Mouse (Mus musculus) layer of hippocampus, adult 9-10 months (tissue): Measurements from ENCODE around the gene Tssk3.
"Not testable (repeated sequence)": the region's sequence is repeated elsewhere in the genome, so short reads cannot be mapped to it uniquely, and the experiment has no call there.

ENCODE experiments used
- DNase-seq: peaks from one replicate; pipeline ENCODE4 v3.0.0; 2022; ENCODE audit warnings: low spot score

The Tssk3 gene

DNA sequence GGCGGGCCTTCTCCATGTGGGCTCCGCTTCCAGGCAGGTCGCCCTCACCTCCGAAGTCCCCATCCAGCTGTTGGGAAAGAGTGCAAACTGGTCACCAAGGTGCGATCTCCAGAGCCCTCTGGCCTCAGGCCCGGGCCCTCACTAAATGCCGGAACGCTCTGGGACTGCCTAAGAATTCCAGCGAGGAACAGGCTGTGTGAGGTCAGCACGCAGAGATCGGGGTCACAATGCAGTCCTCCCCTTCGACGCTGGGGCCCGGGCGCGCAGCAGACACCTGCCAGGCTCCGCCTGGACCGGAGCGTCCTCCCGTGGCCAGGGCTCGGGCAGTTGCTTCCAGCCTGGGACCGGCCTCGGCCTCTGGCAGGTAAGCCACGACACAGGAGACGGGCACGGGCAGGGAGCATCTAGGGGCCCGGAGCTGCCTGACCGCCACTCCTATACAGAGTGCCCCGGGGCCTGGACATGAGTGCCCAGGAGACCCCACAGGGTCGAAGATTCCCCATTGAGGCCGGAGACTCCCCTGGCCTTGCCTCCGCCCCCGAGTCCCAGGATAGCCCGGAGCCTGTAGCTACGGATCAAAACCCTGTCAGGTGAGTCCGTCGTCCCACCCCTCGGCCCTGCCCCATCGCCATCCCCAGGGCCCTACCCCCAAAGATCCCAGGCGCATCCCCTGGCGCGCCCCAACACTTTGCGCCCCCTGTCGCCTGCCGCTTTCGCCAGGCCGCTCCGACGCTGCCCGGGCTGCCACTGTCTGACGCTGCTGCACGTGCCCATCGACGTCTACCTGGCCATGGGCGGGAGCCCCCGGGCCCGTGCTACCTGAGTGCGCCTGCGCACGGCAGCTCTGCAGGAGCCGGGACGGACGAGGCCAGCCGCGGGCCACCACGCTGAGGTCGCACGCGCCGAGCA is at the start of gene Tssk3, which contains the start of gene Fam229a:
TSS of gene Tssk3 (minus strand) at position 51 of the 909 bp plus-strand sequence.
TSS of gene Fam229a (plus strand) at position 219 of the 909 bp plus-strand sequence.
- no peak for DNase-seq

- no peak for DNase-seq
Observed at GRCm38 (mm10) chr4:129540012-129540411, 49.2 kb upstream of the Tssk3 start.

- DNase-seq = not testable (repeated sequence)
Observed at GRCm38 (mm10) chr4:129528901-129529300, 38.1 kb upstream of the Tssk3 start.

GRCm38 (mm10) chr4:129525889-129526288 is 35.1 kb upstream of the Tssk3 start:
- no peak for DNase-seq

DNA sequence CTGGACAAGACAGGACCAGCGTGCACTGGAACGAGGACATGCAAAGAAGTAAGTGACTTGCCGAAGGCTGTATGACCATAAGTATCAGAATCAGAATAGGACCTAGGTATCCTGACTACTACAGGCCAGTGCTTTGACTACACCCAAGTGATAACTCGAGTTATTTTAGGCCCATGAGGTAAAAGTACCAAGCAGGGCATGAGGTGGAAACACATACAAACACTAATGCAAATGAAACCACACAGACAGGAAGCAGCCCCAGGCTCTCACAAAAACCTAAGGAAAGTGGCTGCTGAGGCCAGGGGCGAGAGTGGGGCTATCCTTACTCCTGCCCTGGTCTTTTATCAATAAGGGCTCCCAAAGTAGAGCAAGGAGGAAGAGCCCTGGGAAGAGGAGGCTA is 34.5 kb upstream of the Tssk3 start:
- DNase-seq = no peak

- DNase-seq = no peak
Observed at GRCm38 (mm10) chr4:129518519-129518918, 27.7 kb upstream of the Tssk3 start.

DNA sequence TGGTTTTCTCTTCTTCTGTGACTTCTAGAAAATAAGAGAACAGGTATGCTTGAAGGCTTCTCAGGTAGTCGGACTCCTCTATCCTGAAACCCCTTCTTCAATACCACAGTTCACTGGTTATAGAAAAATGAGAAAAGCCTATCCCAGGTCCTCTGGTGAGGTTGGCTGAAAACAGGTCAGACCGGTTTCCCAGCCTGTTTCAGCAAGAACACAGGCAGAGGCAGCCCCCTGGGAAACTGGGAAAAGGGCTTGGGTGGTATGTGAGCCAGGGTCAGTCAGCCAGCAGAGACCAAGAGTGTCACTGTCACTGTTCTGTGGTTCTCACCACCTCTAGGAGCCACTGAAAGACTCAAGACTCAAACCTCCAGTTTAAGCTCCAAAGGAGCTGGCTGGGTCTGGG is 26.1 kb upstream of the Tssk3 start:
- DNase-seq = no peak

GRCm38 (mm10) chr4:129514300-129514898 is 23.6 kb upstream of the Tssk3 start:
- no peak for DNase-seq

DNA sequence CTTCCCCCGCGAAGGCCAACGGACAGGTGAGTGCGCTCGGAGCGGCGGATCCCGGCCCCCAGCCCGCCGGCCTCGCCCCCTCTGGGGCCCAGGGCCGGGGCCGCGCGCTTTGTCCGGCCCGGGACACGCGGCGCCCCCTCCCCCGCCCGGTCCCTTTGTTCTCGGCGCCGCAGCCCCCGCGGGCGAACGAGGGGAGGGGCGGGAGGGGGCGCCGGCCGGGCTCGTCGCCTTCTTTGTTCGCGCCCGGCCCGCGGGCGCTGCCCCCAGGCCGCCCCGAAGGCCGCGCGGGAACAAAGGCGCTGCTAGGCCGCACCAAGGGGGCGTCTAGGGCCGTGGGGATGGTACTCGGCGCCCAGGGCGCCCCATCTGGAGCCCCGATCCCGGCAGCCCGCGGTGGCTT is 23.1 kb upstream of the Tssk3 start:
- no peak for DNase-seq

- DNase-seq = peak; percentile 45
Observed at GRCm38 (mm10) chr4:129513086-129513767, 22.4 kb upstream of the Tssk3 start, which contains the start of gene Marcksl1. Gene Marcksl1 (plus strand): TSS chr4:129513581.

DNA sequence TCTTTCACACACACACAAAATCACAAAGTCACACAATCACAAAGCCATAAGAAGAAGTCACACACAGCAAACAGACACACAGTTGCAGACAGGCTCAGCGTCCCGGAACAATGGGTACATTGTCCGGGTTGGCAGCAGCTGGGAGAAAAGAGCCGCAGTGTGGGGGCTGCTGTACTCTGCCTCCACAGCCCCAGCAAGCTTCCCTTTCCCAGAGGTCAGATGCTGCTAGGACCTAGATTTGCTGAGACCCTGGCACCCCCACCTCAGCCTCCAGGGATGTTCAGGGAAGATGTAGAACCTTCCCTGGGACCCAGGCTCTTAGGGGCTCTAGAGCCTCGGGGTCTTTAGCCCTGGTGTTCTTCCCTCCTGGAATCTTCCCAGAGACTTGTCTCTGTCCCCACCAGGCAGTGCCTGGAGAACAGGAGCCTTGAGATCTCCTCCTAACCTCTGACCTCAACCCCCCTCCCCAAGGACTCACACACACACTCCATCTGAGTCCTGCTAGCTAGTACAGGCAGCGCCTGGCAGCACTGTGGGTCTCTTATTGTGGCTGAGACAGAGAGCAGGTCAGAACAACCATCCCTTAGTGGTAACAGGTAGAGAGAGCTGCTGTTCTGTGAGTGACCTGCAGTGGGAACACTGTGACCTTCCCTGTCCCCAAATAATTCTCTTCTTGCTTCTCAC is 20.7 kb upstream of the Tssk3 start:
- no peak for DNase-seq

GRCm38 (mm10) chr4:129510723-129511412 is 20.0 kb upstream of the Tssk3 start:
- DNase-seq = no peak

DNA sequence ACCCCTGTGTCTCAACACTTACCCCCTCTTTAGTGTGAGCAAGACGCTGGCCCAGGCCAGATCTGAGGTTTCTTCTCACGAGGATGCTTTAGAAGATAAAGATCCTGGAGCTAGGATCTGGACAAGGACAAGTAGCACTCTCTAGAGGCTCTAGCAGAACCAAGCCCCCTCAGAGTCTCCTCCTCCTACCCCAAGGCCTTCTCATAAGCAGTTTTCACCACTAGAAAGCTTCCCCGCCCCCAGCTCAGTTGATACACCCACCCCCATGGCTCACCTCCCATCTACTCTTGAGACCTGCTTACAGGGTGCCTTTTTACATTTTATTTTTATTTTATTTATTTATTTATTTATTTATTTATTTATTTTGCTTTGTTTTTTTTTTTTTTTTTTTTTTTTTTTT is 18.8 kb upstream of the Tssk3 start:
- DNase-seq = no peak

DNA sequence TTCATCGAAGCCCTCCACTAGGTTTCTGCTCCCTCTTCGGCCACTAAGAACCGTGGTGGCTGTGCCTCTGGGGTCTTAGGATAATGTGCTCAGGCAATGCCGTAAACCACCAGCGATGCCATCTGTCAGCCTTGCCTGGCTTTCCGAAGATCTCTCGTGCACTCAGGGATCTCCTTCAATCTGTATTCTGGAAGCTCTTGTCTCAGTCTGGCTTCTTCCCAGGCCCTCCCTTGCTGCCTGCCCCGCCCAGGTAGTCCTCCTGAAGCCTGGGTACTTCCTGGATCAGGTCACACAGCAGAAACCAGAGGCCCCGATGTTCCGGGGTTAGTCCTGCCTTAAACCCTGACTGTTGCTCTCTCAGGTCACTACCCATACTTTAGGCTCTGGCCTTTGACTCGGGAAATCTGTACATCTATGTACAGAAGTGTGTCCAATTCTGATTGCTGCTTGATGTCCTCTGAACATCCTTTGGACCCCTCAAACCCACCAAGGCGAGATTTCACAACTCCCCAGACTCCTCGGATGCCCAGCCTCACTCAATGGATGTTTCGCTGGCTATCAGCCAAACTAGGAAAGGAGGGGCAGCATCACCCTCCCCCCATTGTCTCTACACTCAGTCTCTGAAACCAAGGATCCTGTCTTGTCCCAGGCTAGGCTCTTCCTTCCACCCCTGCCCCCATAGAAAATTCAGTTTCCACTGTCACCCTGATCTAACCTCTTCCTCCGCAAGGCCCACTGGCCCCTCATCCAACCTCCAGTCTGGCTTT is 18.2 kb upstream of the Tssk3 start:
- no peak for DNase-seq

DNA sequence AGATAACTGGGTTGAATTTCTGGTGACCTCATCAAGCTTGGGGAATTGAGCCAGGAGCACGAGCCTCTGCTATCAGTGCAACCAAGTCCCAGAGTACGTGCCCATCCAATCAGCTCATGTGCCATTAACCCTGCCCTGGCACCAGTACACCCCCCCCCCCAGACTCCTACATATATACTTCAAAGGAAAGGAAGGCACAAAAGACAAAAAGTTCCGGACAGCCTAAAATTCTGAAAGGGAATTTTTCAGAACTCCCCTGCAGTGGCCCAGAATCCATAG is 17.4 kb upstream of the Tssk3 start:
- DNase-seq = no peak

- DNase-seq = no peak
Observed at GRCm38 (mm10) chr4:129507434-129508236, 16.8 kb upstream of the Tssk3 start.

GRCm38 (mm10) chr4:129505511-129505910 is 14.7 kb upstream of the Tssk3 start:
- DNase-seq = no peak

DNA sequence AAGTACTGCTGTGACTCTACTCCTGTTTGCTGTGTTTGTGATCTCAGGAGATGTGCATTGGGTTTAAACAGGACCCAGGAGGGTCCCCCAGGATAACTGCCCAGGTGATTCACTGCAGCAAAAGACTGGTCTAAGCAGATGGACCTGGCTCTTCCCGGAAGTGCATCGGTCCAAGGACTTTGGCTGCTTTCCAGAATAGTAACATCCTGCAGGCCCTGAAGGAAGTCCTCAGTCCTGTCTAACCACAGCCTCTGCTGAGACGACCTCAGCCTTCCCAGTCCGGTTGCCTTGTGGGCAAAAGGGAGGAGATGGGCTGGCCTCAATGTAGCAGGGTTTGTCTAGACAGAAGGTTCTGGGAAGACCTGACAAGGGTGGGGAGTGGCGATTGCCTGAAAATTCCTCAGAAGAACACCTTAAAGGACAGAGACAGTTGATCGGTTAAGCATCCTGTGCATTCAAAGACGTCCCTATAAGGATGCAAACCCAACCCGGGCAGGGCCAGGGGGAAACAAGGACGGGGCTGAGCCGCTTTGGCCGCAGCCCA is 12.2 kb upstream of the Tssk3 start:
- DNase-seq = no peak

GRCm38 (mm10) chr4:129502327-129502888 is 11.6 kb upstream of the Tssk3 start:
- DNase-seq = no peak
